Mouse (Mus musculus) small intestine, adult 2 months (tissue): Measurements from ENCODE around the gene Zfp148. TPM values are rescaled to one million over a fixed set of nuclear protein-coding genes. Genes with fewer than 3 reads are reported as not detected.

Experiments
- H3K27ac ChIP-seq: fragments of 200-500 bp; 2 replicates; pipeline ENCODE4 v1.5.1; 2012; ENCODE audit warnings: low read depth, low read length, control low read depth, inconsistent platforms; ENCODE audit not compliant: insufficient read depth
- H3K27me3 ChIP-seq: fragments of 200-500 bp; 2 replicates; pipeline ENCODE4 v1.6.1; 2012; ENCODE audit warnings: mild to moderate bottlenecking, moderate library complexity, low read length, inconsistent platforms; ENCODE audit not compliant: control insufficient read depth, insufficient read depth
- H3K36me3 ChIP-seq: fragments of 200-500 bp; 2 replicates; pipeline ENCODE4 v1.6.1; 2012; ENCODE audit warnings: mild to moderate bottlenecking, low read length, control low read depth, inconsistent platforms; ENCODE audit not compliant: control insufficient read depth, insufficient read depth
- H3K4me1 ChIP-seq: fragments of 200-500 bp; 2 replicates; pipeline ENCODE4 v1.6.1; 2012; ENCODE audit warnings: low read length, inconsistent platforms, mixed read lengths; ENCODE audit not compliant: control insufficient read depth, insufficient read depth, insufficient read length
- H3K4me3 ChIP-seq: fragments of 200-500 bp; 2 replicates; pipeline ENCODE4 v1.5.1; 2012; ENCODE audit warnings: low read depth, mild to moderate bottlenecking, control low read depth, inconsistent platforms, low read length, moderate library complexity
- CTCF ChIP-seq: fragments of 200-500 bp; IDR thresholded peaks from 2 replicates; pipeline ENCODE4 v1.5.1; 2012; ENCODE audit warnings: low read depth, mild to moderate bottlenecking, control low read depth, inconsistent platforms, low read length, moderate library complexity, mixed read lengths; ENCODE audit not compliant: insufficient replicate concordance, insufficient read length; ENCODE audit errors: extremely low read depth
- POLR2A ChIP-seq: fragments of 200-500 bp; IDR thresholded peaks from 2 replicates; pipeline ENCODE4 v1.6.1; 2012; ENCODE audit warnings: low read depth, mild to moderate bottlenecking, control low read depth, inconsistent platforms, low read length, moderate library complexity
- WGBS: fragments of 180-500 bp; shearing (Covaris S2); methylation state at CpG from one replicate; pipeline ENCODE4 v1.1.7; 2018; 5-methylcytosine and 5-hydroxymethylcytosine counted together
- polyA plus RNA-seq: library from polyadenylated mRNA; depleted of rRNA; stranded (reverse); fragments of >200 nt; gene quantifications from 2 replicates; pipeline ENCODE4 v1.2.3, GENCODE M21; 2012

Gene Zfp148
- polyA plus RNA-seq, 1 experiment, result 4.0 TPM

DNA sequence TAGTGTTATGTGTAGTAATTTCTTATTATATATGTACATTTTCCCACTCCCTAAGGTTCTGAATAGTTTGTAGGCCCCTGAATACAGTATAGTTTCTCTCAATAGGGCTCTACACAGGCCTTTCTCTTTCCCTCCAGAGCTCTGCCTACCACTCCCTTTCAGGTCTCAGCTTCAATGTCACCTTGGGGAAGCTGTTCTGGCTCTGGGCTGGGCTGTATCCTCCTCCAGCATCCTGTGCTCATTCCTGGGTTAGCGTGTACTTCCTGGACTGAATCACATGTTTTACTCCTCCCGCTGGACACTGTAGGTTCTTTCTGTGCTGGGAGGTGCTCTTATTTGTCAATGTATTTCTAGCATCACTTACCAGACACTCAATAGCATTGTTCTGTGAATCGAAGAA lies 12.0 kb upstream of the Zfp148 start:
- TF ChIP-seq POLR2A, result no peak
- no peak for TF ChIP-seq CTCF
- WGBS, result 60% methylated on average over 3 of the region's 3 CpGs

DNA sequence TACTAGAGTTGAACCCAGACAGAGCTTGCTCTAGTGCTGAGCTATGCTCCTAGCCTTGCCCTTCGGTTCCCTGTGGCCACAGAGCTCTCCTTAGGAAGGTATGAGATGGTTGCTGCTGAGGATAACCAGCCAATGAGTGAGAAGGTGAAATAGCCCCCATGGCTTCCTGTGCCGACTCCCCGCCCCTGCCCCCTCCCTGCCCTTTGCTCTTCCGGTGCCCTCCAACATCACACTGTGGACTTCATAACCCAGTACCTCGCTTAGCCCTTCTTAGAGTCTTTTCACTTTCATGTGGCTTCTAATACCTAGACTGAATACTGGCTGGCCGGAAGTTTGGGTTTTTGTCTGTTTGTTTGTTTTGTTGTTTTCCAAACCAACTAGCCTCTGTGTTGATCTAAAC lies 9.8 kb upstream of the Zfp148 start:
- WGBS, result 55% methylated on average over 6 of the region's 6 CpGs
- no peaks in the 10 kb centered on the region for H3K4me1 ChIP-seq
- no peak overlapping the region for H3K4me3 ChIP-seq
- H3K27me3 ChIP-seq, result no peaks in the 10 kb centered on the region
- no peaks in the 10 kb centered on the region for H3K36me3 ChIP-seq
- H3K27ac ChIP-seq, result no peak overlapping the region
- no peak for TF ChIP-seq CTCF
- TF ChIP-seq POLR2A, result no peak

More for the DNA sequence above, 12.0 kb upstream of the Zfp148 start:
- Histone ChIP-seq H3K4me3 (no peak overlapping the region), H3K4me1 (no peaks in the 10 kb centered on the region), H3K27ac (no peak overlapping the region), H3K36me3 (no peaks in the 10 kb centered on the region), H3K27me3 (no peaks in the 10 kb centered on the region)

DNA sequence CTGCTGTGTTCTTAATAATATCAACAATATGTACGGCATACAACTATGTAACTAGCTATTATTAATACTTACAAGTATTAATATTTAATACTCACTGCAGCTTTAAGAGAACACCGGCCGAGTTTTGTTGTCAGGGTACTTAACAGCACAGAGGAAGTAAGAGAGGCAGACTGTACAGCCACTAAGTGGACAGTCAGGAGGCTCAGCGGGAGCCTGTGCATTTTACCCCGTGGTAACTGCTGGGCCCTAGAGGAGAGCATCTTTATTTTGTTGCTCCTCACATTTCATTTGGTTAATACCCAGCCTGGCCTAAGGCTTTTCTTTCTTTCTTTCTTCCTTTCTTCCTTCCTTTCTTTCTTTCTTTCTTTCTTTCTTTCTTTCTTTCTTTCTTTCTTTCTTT lies 8.0 kb upstream of the Zfp148 start:
- H3K27me3 ChIP-seq, result no peaks in the 10 kb centered on the region
- no peaks in the 10 kb centered on the region for H3K4me1 ChIP-seq
- 70% methylated on average over 5 of the region's 5 CpGs for WGBS
- no peak overlapping the region for H3K27ac ChIP-seq
- TF ChIP-seq CTCF (no peak), POLR2A (no peak)
- H3K4me3 ChIP-seq, result no peak overlapping the region
- no peaks in the 10 kb centered on the region for H3K36me3 ChIP-seq

DNA sequence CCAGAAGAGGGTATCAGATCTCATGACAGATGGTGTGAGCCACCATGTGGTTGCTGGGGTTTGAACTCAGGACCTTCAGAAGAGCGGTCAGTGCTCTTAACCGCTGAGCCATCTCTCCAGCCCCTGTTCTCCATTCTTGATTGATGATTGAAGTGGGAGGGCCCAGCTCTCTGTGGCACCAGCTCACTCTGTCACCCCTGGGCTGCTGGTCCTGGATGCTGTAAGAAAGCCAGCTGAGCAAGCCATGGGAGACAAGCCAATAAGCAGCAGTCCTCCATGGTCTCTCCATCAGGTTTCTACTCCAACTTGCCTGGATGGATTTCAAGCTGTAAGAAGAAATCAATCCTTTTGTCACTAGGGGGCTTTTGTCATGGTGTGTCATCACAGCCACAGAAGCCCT lies 7.3 kb upstream of the Zfp148 start:
- no peak overlapping the region for H3K27ac ChIP-seq
- H3K36me3 ChIP-seq, result no peaks in the 10 kb centered on the region
- H3K4me3 ChIP-seq, result no peak overlapping the region
- 98% methylated on average over 2 of the region's 2 CpGs for WGBS
- H3K4me1 ChIP-seq, result no peaks in the 10 kb centered on the region
- TF ChIP-seq CTCF (no peak), POLR2A (no peak)
- H3K27me3 ChIP-seq, result no peaks in the 10 kb centered on the region

DNA sequence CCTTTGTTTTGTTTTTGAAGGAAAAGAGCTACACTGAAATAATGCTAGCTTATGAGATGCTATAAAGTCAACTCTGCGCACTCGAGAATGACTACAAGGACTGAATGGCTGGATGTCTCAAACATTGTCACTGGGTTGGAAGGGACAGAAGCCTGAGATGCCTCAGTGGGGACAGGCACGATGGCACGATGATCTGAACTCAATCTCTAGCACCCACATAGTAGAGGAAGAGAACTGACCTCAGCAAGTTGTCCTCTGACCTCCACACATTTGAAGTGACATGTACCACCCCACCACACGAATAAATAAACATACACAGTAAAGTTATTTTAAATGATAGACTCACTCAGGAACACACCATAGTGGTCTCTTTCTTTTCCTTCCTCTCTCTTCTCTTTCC lies 4.4 kb upstream of the Zfp148 start:
- 79% methylated on average over 5 of the region's 5 CpGs for WGBS
- Histone ChIP-seq H3K27ac (no peak overlapping the region), H3K4me3 (no peak overlapping the region), H3K36me3 (no peaks in the 10 kb centered on the region), H3K4me1 (no peaks in the 10 kb centered on the region), H3K27me3 (no peaks in the 10 kb centered on the region)
- TF ChIP-seq POLR2A (no peak), CTCF (no peak)

DNA sequence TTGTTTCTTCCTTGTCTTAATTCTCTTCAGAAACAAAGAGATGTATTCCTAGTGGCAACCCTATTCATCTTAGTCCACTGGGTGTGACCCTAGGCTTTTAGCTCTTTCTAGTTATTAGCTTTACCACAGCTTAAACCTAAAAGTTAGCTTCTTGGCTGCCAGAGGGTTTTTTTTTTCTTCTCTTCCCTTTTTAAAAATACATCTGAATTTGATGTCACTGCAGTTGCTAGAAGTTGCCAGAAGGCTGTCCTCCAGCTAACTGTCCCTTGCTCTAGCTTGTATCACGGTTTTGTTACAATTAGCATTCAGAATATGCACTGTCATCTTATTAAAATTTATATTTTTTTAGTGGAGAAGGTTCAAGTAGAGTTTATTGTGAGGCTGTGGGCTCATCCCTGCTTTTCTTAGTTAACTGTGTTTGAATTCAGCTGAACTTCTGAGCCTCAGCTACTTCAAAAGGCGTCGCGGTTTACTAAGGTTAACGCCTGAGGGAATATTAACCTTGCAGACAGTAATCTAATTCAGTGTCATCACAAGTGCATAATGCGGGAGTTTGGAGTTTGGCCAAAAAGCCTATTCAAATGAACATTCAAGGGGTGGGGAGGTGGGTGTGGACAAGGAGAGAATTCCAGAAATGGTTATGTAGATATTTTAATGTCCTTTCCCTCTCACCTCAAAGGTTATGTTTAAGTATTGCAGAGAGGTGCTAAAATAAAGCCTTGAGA lies 1.3 kb upstream of the Zfp148 start:
- Histone ChIP-seq H3K36me3 (no peaks in the 10 kb centered on the region), H3K4me1 (peaks cover 3% of the 10 kb centered on the region), H3K27ac (peak overlapping the region; percentile 85), H3K4me3 (no peak overlapping the region), H3K27me3 (no peaks in the 10 kb centered on the region)
- TF ChIP-seq POLR2A (no peak), CTCF (no peak)
- WGBS, result 29% methylated on average over 6 of the region's 6 CpGs

DNA sequence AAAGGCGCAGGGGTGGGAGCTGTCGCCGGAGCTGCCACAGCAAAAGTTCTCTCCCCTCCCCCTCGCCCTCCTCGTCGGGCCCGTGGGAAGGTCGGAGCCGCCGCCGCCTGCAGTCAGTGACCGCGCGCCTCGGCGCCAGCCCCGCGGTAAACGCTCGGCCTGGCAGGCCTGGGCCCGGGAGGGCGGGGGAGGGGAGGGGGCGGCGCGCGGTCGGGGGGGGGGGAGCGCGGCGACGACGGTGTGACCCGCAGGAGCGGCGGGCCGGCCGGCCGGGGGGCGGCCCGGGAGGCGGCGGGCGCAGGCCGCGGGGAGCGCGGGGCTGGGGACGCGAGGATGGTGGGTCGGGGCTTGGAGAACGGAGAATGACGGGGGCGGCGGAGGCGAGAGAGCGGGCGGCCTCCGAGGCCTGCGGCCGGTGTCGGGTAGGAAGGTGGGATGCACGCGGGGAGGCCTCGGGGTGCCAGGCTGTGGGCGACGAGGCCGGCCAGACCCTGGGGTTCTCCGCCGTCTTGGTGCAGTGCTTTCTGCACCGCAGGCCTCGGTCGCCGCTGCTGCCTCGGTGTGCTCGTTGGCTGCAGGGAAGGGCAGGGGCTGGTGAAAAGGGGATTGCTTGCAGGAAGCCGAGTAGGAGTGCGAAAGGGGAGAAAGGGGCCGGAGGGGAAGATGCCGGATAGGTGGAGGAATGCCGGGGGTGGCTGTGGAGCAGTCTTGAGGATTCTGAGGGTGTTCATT lies 412 bp downstream of the Zfp148 start:
- H3K27ac ChIP-seq, result peak overlapping the region; percentile 54
- under 1% methylated on average over 63 of the region's 80 CpGs for WGBS
- H3K4me3 ChIP-seq, result peak overlapping the region; percentile 92
- 0 out of 2 replicates have a peak, but pooled peaks have one; percentile 6 for TF ChIP-seq POLR2A
- no peak for TF ChIP-seq CTCF
- no peaks in the 10 kb centered on the region for H3K36me3 ChIP-seq
- no peaks in the 10 kb centered on the region for H3K27me3 ChIP-seq
- H3K4me1 ChIP-seq, result peaks cover 3% of the 10 kb centered on the region
